Mouse (Mus musculus) liver, postnatal 0 days (tissue): ENCODE results near the gene Cgn.

Experiments
- CTCF ChIP-seq: sonication (generic); IDR thresholded peaks from 2 replicates; pipeline ENCODE4 v1.5.1; 2016; ENCODE audit warnings: antibody characterized with exemption, low read depth
- EP300 ChIP-seq: IDR thresholded peaks from 2 replicates; pipeline ENCODE4 v1.6.1; 2016; ENCODE audit warnings: antibody characterized with exemption, low read depth, mild to moderate bottlenecking

DNA sequence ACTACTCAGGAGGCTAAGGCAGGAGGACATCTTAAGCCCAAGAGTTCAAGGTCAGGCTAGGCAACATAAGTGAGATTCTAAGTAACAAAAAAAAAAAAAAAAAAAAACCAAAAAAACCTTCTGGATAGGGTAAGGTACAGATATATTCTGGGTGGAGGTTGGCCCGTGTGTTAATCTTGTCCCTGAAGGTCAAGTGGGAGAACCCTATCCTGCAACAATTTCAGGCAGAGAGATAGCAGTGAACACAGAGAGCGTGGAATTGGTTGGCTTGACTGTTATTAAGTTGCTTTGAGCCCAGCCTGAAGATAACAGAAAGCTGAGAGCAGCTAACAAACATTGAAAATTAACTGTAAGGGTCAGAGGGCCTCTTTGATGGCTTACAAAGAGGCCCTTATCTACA, 7.4 kb upstream of the Cgn start:
- TF ChIP-seq CTCF (no peak), EP300 (no peak)
